Mouse (Mus musculus): ENCODE data around the gene Mapk8ip3.
A peak's percentile ranks its signal among the peaks of the same experiment; 100 is the strongest.

Gene Mapk8ip3

GRCm38 (mm10) chr17:24900014-24900413 lies 36.8 kb downstream of the Mapk8ip3 start:
- DNase-seq = no peak

- DNase-seq = no peak
Observed at GRCm38 (mm10) chr17:24899153-24899552, 37.6 kb downstream of the Mapk8ip3 start.

- DNase-seq = no peak
Observed at GRCm38 (mm10) chr17:24898041-24898854, 38.5 kb downstream of the Mapk8ip3 start.

- no peak for DNase-seq
Observed at GRCm38 (mm10) chr17:24897600-24897999, 39.2 kb downstream of the Mapk8ip3 start.

- DNase-seq = no peak
Observed at GRCm38 (mm10) chr17:24896993-24897269, 39.8 kb downstream of the Mapk8ip3 start.

- peak; percentile 77 for DNase-seq
Observed at GRCm38 (mm10) chr17:24896241-24896992, 40.4 kb downstream of the Mapk8ip3 start, which contains the start of gene Nme3. Gene Nme3 (plus strand): TSS chr17:24896500.

GRCm38 (mm10) chr17:24895571-24896240 lies 41.1 kb downstream of the Mapk8ip3 start:
- DNase-seq = no peak

- peak; percentile 81 for DNase-seq
Observed at GRCm38 (mm10) chr17:24894995-24895547, 41.7 kb downstream of the Mapk8ip3 start, which contains the start of the genes Eme2 and Mrps34. Gene Eme2 (minus strand): TSS chr17:24895087. Gene Mrps34 (plus strand): TSS chr17:24895116.

- DNase-seq = no peak
Observed at GRCm38 (mm10) chr17:24894061-24894994, 42.4 kb downstream of the Mapk8ip3 start.

- no peak for DNase-seq
Observed at GRCm38 (mm10) chr17:24893276-24893675, 43.5 kb downstream of the Mapk8ip3 start.

GRCm38 (mm10) chr17:24892785-24893184 lies 44.0 kb downstream of the Mapk8ip3 start:
- DNase-seq = no peak

GRCm38 (mm10) chr17:24891321-24891720 lies 45.5 kb downstream of the Mapk8ip3 start:
- DNase-seq = no peak

GRCm38 (mm10) chr17:24890151-24891092 lies 46.4 kb downstream of the Mapk8ip3 start:
- DNase-seq = no peak

- no peak for DNase-seq
Observed at GRCm38 (mm10) chr17:24888862-24889261, 47.9 kb downstream of the Mapk8ip3 start.

- no peak for DNase-seq
Observed at GRCm38 (mm10) chr17:24887291-24888080, 49.3 kb downstream of the Mapk8ip3 start.

GRCm38 (mm10) chr17:24886932-24887271 lies 49.9 kb downstream of the Mapk8ip3 start:
- DNase-seq = no peak

GRCm38 (mm10) chr17:24886134-24886931 lies 50.4 kb downstream of the Mapk8ip3 start, which contains the start of the genes Nubp2 and Spsb3:
Gene Nubp2 (minus strand): TSS chr17:24886349.
Gene Spsb3 (plus strand): TSS chr17:24886643.
- DNase-seq = peak; percentile 100

- no peak for DNase-seq
Observed at GRCm38 (mm10) chr17:24885356-24886133, 51.2 kb downstream of the Mapk8ip3 start.
